Mouse (Mus musculus): Measurements from ENCODE around the gene Mmel1. TPM values are rescaled to one million over a fixed set of nuclear protein-coding genes. Genes with fewer than 3 reads are reported as not detected.

Mmel1 gene
- polyA plus RNA-seq, 1 experiment from 2014 or later, result 0.31 TPM

DNA sequence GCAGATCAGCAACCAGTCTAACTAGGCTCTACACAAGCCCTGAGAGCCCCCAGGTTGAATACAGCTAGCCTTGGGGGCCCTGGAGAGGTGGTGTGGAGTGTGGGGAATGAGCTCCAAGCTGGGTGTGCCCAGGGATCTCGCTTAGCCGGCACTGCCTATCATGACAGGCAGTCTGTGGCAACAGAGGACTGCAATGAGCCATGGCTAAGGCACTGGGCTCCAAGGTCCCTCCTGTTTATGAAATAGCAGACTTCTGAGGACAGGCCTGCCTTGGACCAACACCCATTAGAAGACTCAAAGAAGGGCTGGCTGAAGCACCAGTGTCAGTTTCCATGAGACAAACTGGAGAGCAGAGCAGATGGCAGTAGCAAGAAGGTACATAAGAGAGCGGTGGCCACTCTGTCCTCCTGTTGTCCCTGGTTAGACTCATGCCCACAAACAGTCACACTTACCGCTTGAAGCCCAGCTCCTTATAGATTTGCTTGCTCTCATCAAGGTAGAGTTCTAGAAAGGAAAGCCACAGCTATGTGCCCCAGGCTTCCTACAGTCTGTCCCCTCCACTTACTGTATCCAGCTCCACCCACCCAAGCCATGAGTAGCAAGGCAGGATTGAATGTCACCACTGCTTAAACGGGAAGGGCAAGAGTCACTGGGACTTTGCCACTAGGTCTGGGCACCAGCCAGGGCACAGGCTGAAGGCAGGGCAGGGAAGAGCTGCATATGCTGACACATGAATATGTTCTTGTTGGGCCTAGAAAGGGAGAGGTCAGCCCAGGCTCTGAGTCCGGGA is 28.5 kb downstream of the Mmel1 start:
- no peaks in the 10 kb centered on the region for H3K9me3 ChIP-seq
- ATAC-seq (replicated peaks), result 0 out of 2 replicates have a peak, but pooled peaks have one; percentile 1
- peak overlapping the region; percentile 61 for H3K4me3 ChIP-seq
- peak overlapping the region; percentile 97 for H3K4me2 ChIP-seq
- H3K9ac ChIP-seq, result peak overlapping the region; percentile 59
- peaks cover 20% of the 10 kb centered on the region for H3K4me1 ChIP-seq
- no peaks in the 10 kb centered on the region for H3K36me3 ChIP-seq (replicated peaks)
- H3K27ac ChIP-seq, result peak overlapping the region; percentile 74
- H3K27me3 ChIP-seq (replicated peaks), result no peaks in the 10 kb centered on the region
- WGBS, result 67% methylated on average over 6 of the region's 6 CpGs

DNA sequence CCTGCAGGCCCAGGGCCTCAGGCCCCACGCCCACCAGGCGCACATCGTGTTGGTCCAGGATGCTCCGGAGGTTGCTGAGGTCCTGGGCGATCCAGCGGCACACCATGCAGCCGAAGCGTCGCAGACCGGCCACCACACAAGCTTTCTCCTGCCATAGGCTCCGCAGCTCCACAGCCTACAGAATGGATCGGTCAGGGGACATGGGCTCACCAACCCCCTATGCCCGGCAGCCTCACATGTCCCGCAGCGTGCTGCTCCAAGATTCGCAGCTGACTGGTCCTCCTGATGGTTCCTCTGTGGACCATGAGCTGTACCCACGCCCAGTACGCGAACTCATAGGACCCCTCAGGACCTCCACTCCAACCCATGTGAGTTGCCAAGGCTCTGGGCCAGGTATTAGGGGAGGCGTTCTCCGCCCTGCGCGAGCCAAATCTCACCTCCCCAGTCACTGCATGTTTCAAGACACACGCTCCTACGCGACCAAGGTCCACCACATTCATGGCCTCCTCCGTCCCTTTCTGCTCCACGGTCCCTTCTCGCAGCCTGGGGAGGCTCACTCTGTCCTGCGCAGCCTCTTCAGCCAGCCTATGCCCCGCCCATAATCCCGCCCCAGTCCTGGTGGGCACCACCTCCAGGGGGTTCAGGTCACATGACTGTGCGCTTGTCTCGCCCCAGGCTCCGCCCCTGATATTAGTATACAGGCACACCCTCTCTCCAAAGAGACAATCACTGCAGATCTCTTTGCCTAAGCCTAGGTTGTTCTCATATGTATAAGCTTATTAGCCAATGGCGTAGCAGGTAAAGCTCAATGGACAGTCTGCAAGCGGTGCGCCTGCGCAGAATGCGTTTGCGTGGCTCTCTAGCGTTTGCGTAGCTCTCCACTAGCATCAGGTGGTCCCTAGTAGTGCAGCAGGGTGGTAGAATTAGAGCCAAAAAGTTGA is 29.4 kb downstream of the Mmel1 start, which contains the start of gene Fam213b:
Gene Fam213b (minus strand): TSS at position 630 of the 941 bp plus-strand sequence.
- 2% methylated on average over 43 of the region's 43 CpGs for WGBS
- H3K4me2 ChIP-seq, result peak within 1 kb of the TSS; percentile 97
- peak within 1 kb of the TSS; percentile 59 for H3K9ac ChIP-seq
- H3K9me3 ChIP-seq, result no peaks in the 10 kb centered on the region
- H3K36me3 ChIP-seq (replicated peaks), result no peaks in the 10 kb centered on the region
- H3K27ac ChIP-seq, result peak within 1 kb of the TSS; percentile 74
- H3K27me3 ChIP-seq (replicated peaks), result no peaks in the 10 kb centered on the region
- peak; percentile 95 for ATAC-seq (replicated peaks)
- peak within 1 kb of the TSS; percentile 61 for H3K4me3 ChIP-seq
- H3K4me1 ChIP-seq, result peaks cover 20% of the 10 kb centered on the region

DNA sequence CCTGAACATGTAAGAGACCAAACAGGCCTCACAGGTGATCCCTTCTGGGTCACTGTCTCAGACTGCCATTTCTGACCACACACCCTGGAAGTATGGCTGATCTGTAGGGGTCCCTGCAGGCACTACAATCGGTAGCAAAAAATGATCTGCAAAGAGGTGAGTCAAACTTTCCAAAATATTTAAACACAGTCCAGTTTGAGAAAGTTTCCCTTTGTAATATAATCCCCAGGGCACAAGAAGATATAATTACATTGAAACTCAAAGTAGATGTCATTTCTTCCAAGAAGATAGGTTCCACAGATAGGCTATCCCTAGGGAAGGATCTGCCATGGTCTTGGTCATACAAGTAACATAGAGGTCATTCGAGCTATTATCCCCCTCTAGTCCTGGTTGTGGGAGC is 33.0 kb downstream of the Mmel1 start:
- Histone ChIP-seq H3K36me3 (replicated peaks) (no peaks in the 10 kb centered on the region), H3K9ac (no peak overlapping the region)
- WGBS, result 94% methylated on average over 2 of the region's 2 CpGs

DNA sequence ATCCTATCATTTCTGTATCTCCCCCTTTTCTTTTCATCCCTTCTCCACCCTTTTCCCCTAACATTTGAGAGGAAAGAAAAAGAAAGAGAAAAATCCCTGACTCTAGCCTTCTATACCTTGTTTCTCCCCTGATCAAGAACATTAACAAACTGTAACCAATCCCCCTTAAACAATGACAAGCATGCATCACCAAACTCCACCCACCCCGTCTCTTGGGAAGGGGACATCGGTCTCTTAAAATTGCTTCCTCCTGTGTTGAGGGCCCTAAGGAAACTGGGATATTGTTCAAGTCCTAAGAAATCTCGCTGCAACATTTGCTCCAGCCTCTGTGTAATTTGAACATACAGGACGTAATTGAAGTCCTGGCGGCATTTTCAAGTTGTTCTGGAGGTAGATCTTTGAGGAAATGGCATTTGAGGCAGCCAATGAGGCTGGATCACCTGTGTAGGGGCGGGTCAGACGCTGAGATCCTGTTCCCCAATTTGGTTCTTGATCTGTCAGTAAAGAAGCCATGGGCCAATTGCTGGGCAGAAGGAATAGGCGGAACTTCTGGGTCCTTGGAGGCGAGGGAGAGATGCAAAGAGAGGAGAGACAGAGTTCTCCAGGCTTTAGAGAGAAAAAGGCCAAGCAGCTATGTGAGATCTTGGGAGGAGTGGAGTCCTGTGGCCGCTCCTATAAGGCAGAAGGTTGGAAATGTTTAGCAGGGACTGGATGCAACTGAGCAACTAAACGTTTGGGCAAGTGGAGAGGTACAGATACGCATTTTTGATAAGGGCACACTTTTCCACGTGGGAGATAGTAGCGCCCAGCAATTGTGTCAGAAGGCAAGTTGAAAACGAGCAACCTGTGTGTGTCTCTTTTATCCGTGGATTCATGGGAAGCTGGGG is 35.0 kb downstream of the Mmel1 start:
- WGBS, result 4% methylated on average over 16 of the region's 16 CpGs
- H3K27me3 ChIP-seq (replicated peaks), result no peaks in the 10 kb centered on the region
- ATAC-seq (replicated peaks), result peak; percentile 95
- H3K9ac ChIP-seq, result peak overlapping the region; percentile 18; the same call in 1 of the 2 replicates
- no peaks in the 10 kb centered on the region for H3K9me3 ChIP-seq
- H3K4me1 ChIP-seq, result peaks cover 10% of the 10 kb centered on the region
- no peaks in the 10 kb centered on the region for H3K36me3 ChIP-seq (replicated peaks)
- peak overlapping the region; percentile 37 for H3K4me3 ChIP-seq
- H3K4me2 ChIP-seq, result peak overlapping the region; percentile 71
- no peak overlapping the region for H3K27ac ChIP-seq

More for the DNA sequence above, 33.0 kb downstream of the Mmel1 start:
- Histone ChIP-seq H3K4me1 (peaks cover 18% of the 10 kb centered on the region), H3K27me3 (replicated peaks) (no peaks in the 10 kb centered on the region), H3K9me3 (no peaks in the 10 kb centered on the region), H3K27ac (no peak overlapping the region), H3K4me2 (no peak overlapping the region), H3K4me3 (no peak overlapping the region)
- ATAC-seq (replicated peaks), result no peak

DNA sequence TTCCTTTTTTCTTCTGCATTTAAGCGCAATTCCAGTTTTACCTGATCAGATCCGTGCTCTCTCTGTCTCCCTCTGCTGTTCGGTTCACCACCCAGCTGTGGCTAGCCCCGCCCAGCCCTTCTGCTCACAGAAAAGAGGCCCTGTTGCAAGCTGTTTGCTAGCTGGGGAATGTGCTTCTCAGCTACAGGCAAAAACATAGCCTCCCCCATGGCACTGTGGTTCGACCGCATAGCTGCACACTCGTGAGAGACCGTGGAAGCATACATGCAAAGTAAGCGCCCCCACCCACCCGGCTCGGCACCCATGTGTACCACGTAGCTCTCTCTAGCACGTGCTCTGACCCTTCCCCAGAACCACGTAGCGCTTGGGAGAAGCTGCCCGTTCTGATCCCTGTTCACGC is 38.4 kb downstream of the Mmel1 start:
- 44% methylated on average over 17 of the region's 17 CpGs for WGBS
- Histone ChIP-seq H3K9ac (no peak overlapping the region), H3K36me3 (replicated peaks) (no peaks in the 10 kb centered on the region), H3K9me3 (no peaks in the 10 kb centered on the region), H3K4me3 (no peak overlapping the region), H3K27me3 (replicated peaks) (no peaks in the 10 kb centered on the region), H3K4me1 (peaks cover 10% of the 10 kb centered on the region), H3K27ac (no peak overlapping the region), H3K4me2 (peak overlapping the region; percentile 7; the same call in 1 of the 2 replicates)
- ATAC-seq (replicated peaks), result 0 out of 2 replicates have a peak, but pooled peaks have one; percentile 60

DNA sequence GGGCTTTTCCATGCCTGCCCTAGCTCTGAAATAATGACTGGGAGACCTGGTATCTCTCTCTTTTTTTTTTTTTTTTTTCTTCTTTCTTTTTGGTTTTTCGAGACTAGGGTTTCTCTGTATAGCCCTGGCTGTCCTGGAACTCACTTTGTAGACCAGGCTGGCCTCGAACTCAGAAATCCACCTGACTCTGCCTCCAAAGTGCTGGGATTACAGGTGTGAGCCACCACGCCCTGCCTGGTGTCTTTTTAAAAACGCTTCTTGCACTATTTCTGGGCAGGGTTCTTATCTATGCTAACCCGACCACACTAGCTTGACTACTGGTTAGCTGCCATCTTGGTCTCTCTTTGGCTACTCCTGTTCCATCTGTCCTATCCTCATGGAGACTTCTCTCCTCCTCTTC is 39.1 kb downstream of the Mmel1 start:
- Histone ChIP-seq H3K9ac (no peak overlapping the region), H3K27ac (no peak overlapping the region), H3K4me1 (peaks cover 10% of the 10 kb centered on the region), H3K4me2 (no peak overlapping the region), H3K9me3 (no peaks in the 10 kb centered on the region), H3K36me3 (replicated peaks) (no peaks in the 10 kb centered on the region), H3K27me3 (replicated peaks) (no peaks in the 10 kb centered on the region), H3K4me3 (no peak overlapping the region)
- WGBS, result 91% methylated on average over 5 of the region's 5 CpGs
- ATAC-seq (replicated peaks), result no peak

DNA sequence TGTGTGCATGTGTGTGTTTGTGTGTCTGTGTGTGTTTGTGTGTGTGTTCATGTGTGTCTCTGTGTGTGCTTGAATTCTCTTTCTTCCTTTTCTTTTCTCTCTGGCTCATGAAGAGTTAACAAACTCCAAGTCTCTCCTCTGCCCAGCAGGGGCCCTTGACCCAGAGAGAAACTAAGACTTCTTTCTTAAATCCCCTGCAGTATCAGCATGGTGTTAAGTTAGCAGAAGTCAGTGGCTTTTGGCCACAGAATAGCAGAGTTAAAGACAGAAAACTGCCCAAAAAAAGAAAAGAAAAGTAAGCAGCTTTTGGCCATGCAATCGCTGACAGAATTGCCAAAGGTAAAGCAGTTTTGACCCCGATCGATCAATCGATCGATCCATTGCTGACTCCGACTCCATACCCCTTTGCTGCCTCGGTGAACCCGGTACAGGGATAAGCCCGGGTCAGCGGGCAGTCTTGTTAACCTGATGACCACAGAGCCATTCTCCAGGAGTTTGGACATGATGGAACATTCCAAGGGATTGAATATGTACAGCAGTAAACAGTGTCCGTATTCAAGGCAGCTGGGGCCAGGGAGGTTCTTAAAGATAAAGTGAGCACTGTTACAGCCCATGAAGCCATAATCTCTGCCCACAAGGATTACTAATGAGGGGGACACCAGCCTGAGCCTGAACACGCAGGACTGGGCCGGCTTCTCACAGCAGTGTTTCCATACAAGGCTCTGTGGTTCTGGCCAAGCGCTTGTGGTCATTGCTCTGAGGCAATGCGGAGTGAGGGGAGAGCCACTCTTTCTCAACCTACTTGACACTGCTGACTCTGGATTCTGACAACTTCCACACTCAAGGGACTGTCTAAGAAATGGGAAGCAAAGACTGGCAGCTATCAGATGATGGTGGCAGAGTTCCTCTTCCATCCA is 41.5 kb downstream of the Mmel1 start:
- no peaks in the 10 kb centered on the region for H3K36me3 ChIP-seq (replicated peaks)
- ATAC-seq (replicated peaks), result no peak

DNA sequence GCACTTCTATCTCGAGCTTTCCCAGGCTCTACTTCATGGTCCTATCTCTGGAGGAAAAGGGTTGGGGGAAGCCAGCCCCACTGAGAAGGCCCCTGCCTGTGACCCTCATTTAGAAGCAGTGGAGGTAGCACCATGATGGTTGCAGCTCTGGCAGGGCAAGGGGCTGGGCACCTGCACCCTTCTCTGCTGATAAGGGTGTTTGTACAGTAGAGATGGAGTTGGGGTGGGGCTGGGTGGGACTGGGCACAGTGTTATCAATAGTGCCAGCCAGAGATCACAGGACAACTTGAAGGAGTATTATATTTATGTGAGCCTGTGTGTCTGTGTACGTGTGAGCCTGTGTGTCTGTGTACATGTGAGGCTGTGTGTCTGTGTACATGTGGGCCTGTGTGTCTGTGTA is 42.3 kb downstream of the Mmel1 start:
- WGBS, result 75% methylated on average over 2 of the region's 2 CpGs
- no peak overlapping the region for H3K27ac ChIP-seq
- ATAC-seq (replicated peaks), result no peak
- H3K4me3 ChIP-seq, result no peak overlapping the region
- no peak overlapping the region for H3K4me2 ChIP-seq
- H3K27me3 ChIP-seq (replicated peaks), result no peaks in the 10 kb centered on the region
- H3K9me3 ChIP-seq, result no peaks in the 10 kb centered on the region
- peaks cover 4% of the 10 kb centered on the region for H3K4me1 ChIP-seq
- H3K36me3 ChIP-seq (replicated peaks), result no peaks in the 10 kb centered on the region
- H3K9ac ChIP-seq, result no peak overlapping the region

More for the DNA sequence above, 41.5 kb downstream of the Mmel1 start:
- Histone ChIP-seq H3K9ac (no peak overlapping the region), H3K4me3 (no peak overlapping the region), H3K27ac (no peak overlapping the region), H3K4me2 (no peak overlapping the region), H3K27me3 (replicated peaks) (no peaks in the 10 kb centered on the region), H3K9me3 (no peaks in the 10 kb centered on the region), H3K4me1 (peaks cover 4% of the 10 kb centered on the region)
- 15% methylated on average over 15 of the region's 15 CpGs for WGBS

DNA sequence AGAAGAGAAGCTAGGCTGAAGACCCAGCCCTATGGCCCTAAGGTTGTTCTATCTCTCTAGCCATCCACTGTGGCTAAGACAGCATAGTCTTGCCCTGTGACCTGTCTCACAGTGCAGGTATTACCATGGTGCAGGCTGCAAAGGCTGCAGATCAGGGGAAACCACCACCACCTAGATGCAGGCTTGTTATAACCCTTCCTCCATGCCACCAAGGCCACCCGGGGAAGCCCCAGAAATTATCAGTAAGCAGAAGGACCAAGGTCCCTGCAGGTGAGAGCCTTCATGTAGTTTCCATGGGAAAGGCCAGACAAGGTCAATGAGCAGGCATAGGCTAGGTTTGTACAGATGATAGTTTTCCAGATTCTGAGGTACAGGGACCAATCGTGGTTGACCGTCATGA is 44.5 kb downstream of the Mmel1 start:
- no peaks in the 10 kb centered on the region for H3K9me3 ChIP-seq
- H3K4me3 ChIP-seq, result no peak overlapping the region
- ATAC-seq (replicated peaks), result no peak
- whole genome bisulfite sequencing, result 92% methylated on average over 3 of the region's 3 CpGs
- H3K27ac ChIP-seq, result no peak overlapping the region
- H3K36me3 ChIP-seq (replicated peaks), result no peaks in the 10 kb centered on the region
- no peak overlapping the region for H3K9ac ChIP-seq
- no peaks in the 10 kb centered on the region for H3K4me1 ChIP-seq
- H3K4me2 ChIP-seq, result no peak overlapping the region
- no peaks in the 10 kb centered on the region for H3K27me3 ChIP-seq (replicated peaks)

DNA sequence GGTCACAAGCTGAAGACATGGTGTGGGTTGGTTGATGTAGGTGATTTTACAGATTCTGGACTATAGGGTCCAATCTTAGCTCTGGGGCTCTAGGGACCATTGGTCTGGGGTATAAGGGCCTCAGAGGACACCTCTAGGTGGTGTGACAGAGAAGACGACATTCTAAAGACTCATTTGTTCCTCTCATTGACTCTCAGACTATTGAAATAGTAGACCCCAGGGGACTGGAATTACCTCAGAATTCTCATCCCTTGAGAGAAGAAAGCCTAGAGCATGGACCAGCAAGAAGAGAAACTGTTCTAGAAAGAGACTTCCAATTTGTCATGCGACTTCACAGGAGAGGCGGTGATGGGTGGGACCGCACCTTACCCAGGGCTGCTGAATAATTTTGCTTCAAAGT is 44.9 kb downstream of the Mmel1 start:
- Histone ChIP-seq H3K9me3 (no peaks in the 10 kb centered on the region), H3K4me1 (no peaks in the 10 kb centered on the region), H3K4me2 (no peak overlapping the region), H3K27me3 (replicated peaks) (no peaks in the 10 kb centered on the region), H3K9ac (no peak overlapping the region), H3K36me3 (replicated peaks) (no peaks in the 10 kb centered on the region), H3K4me3 (no peak overlapping the region), H3K27ac (no peak overlapping the region)
- WGBS, result 89% methylated on average over 4 of the region's 4 CpGs
- ATAC-seq (replicated peaks), result no peak

DNA sequence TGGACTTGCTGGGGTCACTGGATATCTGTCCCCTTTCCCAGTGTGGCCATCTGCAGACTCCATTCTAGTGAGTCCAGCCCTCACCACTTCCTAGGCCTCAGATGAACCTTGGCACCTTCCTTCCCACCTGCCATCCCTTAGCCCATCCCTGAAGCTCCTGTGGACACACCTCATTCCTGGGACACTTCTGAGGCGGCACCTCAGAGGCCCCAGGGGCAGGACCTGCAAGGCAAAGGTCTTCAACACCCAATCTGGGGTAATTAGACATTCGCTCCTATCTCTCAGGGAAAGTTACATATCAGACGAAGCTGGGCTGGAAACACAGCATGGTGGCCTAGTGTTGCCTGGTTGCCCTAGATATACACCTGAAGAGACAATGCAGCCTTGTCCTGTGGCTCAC is 45.3 kb downstream of the Mmel1 start:
- ATAC-seq (replicated peaks), result no peak
- 86% methylated on average over 3 of the region's 3 CpGs for WGBS
- Histone ChIP-seq H3K4me2 (no peak overlapping the region), H3K4me1 (no peaks in the 10 kb centered on the region), H3K36me3 (replicated peaks) (no peaks in the 10 kb centered on the region), H3K4me3 (no peak overlapping the region), H3K27ac (no peak overlapping the region), H3K9me3 (no peaks in the 10 kb centered on the region), H3K27me3 (replicated peaks) (no peaks in the 10 kb centered on the region), H3K9ac (no peak overlapping the region)

All from midbrain, embryonic 15.5 days (tissue).